10 mouse cellular contexts compared by ENCODE assay signal in genomic region chr2:154659531-154660074, GRCm38 (mm10). TPM values are rescaled to one million over a fixed set of nuclear protein-coding genes. Genes with fewer than 3 reads are reported as not detected.
A peak's percentile ranks its signal among the peaks of the same experiment; 100 is the strongest.
DNase-seq lines count a peak whose midpoint lies in the region; ATAC-seq and TF ChIP-seq lines count a peak whose summit lies in the region.
"Had no signal": no experiment of that assay in that cellular context is flagged by ENCODE, and none has a peak within 500 bp of the region (broad histone marks: within the 10 kb centered on the region; RNA-seq: fewer than 3 reads in every experiment).

No protein-coding gene starts in this region.

- peak overlapping the region; percentile 33 for H3K9ac ChIP-seq in heart, embryonic 15.5 days
- no peak overlapping the region for H3K9ac ChIP-seq in heart, adult 2 months (ENCODE audit: low read depth, low read length)
- 0 out of 2 replicates have a peak overlapping the region, but pooled peaks have one; percentile 92 for H3K9ac ChIP-seq in forebrain, embryonic 14.5 days (ENCODE audit: low read length)
- peak overlapping the region; percentile 8; the same call in 1 of the 2 replicates for H3K9ac ChIP-seq in liver, embryonic 16.5 days (ENCODE audit: low read depth, low read length)

- TF ChIP-seq CTCF in heart, adult 2 months (IDR thresholded peaks at IDR 0.05) = no peak

- 75% methylated on average over 4 of the region's 5 CpGs for WGBS in heart, embryonic 15.5 days
- WGBS in heart, adult 2 months = 52% methylated on average over 5 of the region's 5 CpGs
- WGBS in forebrain, embryonic 14.5 days = 87% methylated on average over 3 of the region's 5 CpGs
- WGBS in liver, embryonic 16.5 days (ENCODE audit: insufficient replicate concordance) = 62% methylated on average over 5 of the region's 5 CpGs

- intact Hi-C loops in heart, adult 2 months (cut with DNase I) = loop anchor here (5.0 kb wide), 1 partner anchor 133 kb away; the partner anchor contains the start of genes Raly and a
- intact Hi-C loops in gastrocnemius, postnatal 36 days (cut with DNase I) = no loop called here

- ATAC-seq in heart, embryonic 15.5 days (replicated peaks; ENCODE audit: insufficient number of reproducible peaks, insufficient read depth, low FRiP score, low read depth) = no peak
- no peak for ATAC-seq in forebrain, embryonic 14.5 days
- no peak for ATAC-seq in liver, embryonic 16.5 days (ENCODE audit: low read depth)

- no peak for TF ChIP-seq POLR2A in heart, adult 2 months (IDR thresholded peaks at IDR 0.05; ENCODE audit: insufficient read depth, low read depth, low read length)

- no peaks in the 10 kb centered on the region for H3K27me3 ChIP-seq in heart, embryonic 15.5 days
- H3K27me3 ChIP-seq in heart, adult 2 months (ENCODE audit: control insufficient read depth, insufficient read depth, low read length) = no peaks in the 10 kb centered on the region
- H3K27me3 ChIP-seq in forebrain, embryonic 14.5 days (replicated peaks; ENCODE audit: control insufficient read depth, insufficient read depth, low read length) = no peaks in the 10 kb centered on the region
- H3K27me3 ChIP-seq in liver, embryonic 16.5 days (ENCODE audit: control insufficient read depth, insufficient read depth, low read depth, low read length) = no peaks in the 10 kb centered on the region

- H3K27ac ChIP-seq in heart, embryonic 15.5 days = peak overlapping the region; percentile 39
- no peak overlapping the region for H3K27ac ChIP-seq in heart, adult 2 months
- H3K27ac ChIP-seq in forebrain, embryonic 14.5 days (ENCODE audit: low read depth, low read length) = no peak overlapping the region
- H3K27ac ChIP-seq in liver, embryonic 16.5 days (ENCODE audit: low read length) = peak overlapping the region; percentile 29; the same call in 1 of the 2 replicates

- H3K79me2 ChIP-seq in heart, adult 2 months (replicated peaks; ENCODE audit: control insufficient read depth, insufficient read depth, low read length) = peaks cover 8% of the 10 kb centered on the region

- H3K9me3 ChIP-seq in heart, embryonic 15.5 days (replicated peaks) = no peaks in the 10 kb centered on the region
- H3K9me3 ChIP-seq in forebrain, embryonic 14.5 days (replicated peaks; ENCODE audit: control insufficient read depth, low read length) = no peaks in the 10 kb centered on the region
- no peaks in the 10 kb centered on the region for H3K9me3 ChIP-seq in liver, embryonic 16.5 days (replicated peaks; ENCODE audit: control insufficient read depth, low read length)
- H3K9me3 ChIP-seq: G1E had no signal

- H3K36me3 ChIP-seq in heart, embryonic 15.5 days = peaks cover 13% of the 10 kb centered on the region
- peaks cover 4% of the 10 kb centered on the region for H3K36me3 ChIP-seq in heart, adult 2 months (ENCODE audit: control insufficient read depth, insufficient read depth, low read length)
- peaks cover 13% of the 10 kb centered on the region; the same call in 1 of the 2 replicates for H3K36me3 ChIP-seq in forebrain, embryonic 14.5 days (ENCODE audit: control insufficient read depth, insufficient read depth, low read length)
- peaks cover 7% of the 10 kb centered on the region for H3K36me3 ChIP-seq in liver, embryonic 16.5 days (ENCODE audit: control insufficient read depth, insufficient read depth)

- DNase-seq in heart, adult 2 months = no peak
- peak; percentile 54 for DNase-seq in CD4-positive helper T cell, adult 2 months (ENCODE audit: low read depth, low spot score)
- no peak for DNase-seq in forebrain, embryonic 14.5 days (ENCODE audit: low spot score)
- no peak for DNase-seq in urinary bladder, postnatal 10 days (ENCODE audit: low spot score)
- no peak for DNase-seq in gastrocnemius, postnatal 36 days
- no peak for DNase-seq in ovary, postnatal 14 days (ENCODE audit: low spot score)
- DNase-seq: lung, postnatal 14 days had no signal

- TF ChIP-seq EP300 in heart, adult 2 months (IDR thresholded peaks at IDR 0.05; ENCODE audit: insufficient read depth, low read depth, low read length) = no peak

- peak overlapping the region; percentile 77 for H3K4me2 ChIP-seq in heart, embryonic 15.5 days
- H3K4me2 ChIP-seq in forebrain, embryonic 14.5 days (ENCODE audit: low read length) = no peak overlapping the region
- peak overlapping the region; percentile 82; the same call in 1 of the 2 replicates for H3K4me2 ChIP-seq in liver, embryonic 16.5 days (ENCODE audit: low read depth, low read length)

- peaks cover 31% of the 10 kb centered on the region for H3K4me1 ChIP-seq in heart, embryonic 15.5 days (replicated peaks)
- H3K4me1 ChIP-seq in heart, adult 2 months (ENCODE audit: control insufficient read depth, insufficient read depth, low read length) = peaks cover 14% of the 10 kb centered on the region
- peaks cover 19% of the 10 kb centered on the region for H3K4me1 ChIP-seq in forebrain, embryonic 14.5 days (ENCODE audit: control insufficient read depth, insufficient read depth, low read length)
- peaks cover 24% of the 10 kb centered on the region for H3K4me1 ChIP-seq in liver, embryonic 16.5 days (ENCODE audit: control insufficient read depth, low read depth, low read length)

- H3K4me3 ChIP-seq in heart, embryonic 15.5 days = peak overlapping the region; percentile 90; the same call in 1 of the 2 replicates
- no peak overlapping the region for H3K4me3 ChIP-seq in heart, adult 2 months
- H3K4me3 ChIP-seq in forebrain, embryonic 14.5 days (ENCODE audit: low read depth, low read length) = no peak overlapping the region
- no peak overlapping the region for H3K4me3 ChIP-seq in liver, embryonic 16.5 days (ENCODE audit: low read depth, low read length)

RNA-seq across cellular contexts. Expression of gene Chmp4b, which starts 8.1 kb away (rescaled TPM):
- polyA plus RNA-seq in heart, embryonic 15.5 days (2015; fragmentation: Nextera tagmentation; extraction: Ambion mirVana) = 24.1 and 25.1 TPM in 2 replicates
- 100 to 1,000 TPM; 106 to 124 TPM for total RNA-seq in heart, adult 2 months (2021)
- 64.4 and 89.4 TPM in 2 replicates for polyA plus RNA-seq in heart, adult 2 months (2012; rRNA removed)
- 21.6 and 22.4 TPM in 2 replicates for polyA plus RNA-seq in forebrain, embryonic 14.5 days (2014; fragmentation: Nextera tagmentation; extraction: Ambion mirVana)
- polyA plus RNA-seq in liver, embryonic 16.5 days (2015; fragmentation: Nextera tagmentation; extraction: Ambion mirVana) = 9.9 and 10.3 TPM in 2 replicates
- 100 to 1,000 TPM; 102 to 107 TPM for total RNA-seq in gastrocnemius, postnatal 36 days (2021)

RNA-seq across cellular contexts. Expression of gene 4930519P11Rik, which starts 46.4 kb away (rescaled TPM):
- polyA plus RNA-seq in heart, embryonic 15.5 days (2015; fragmentation: Nextera tagmentation; extraction: Ambion mirVana) = not detected in 2 replicates
- total RNA-seq in heart, adult 2 months (2021) = not detected
- 0.57 TPM in 1 of 2 replicates, not detected in the other for polyA plus RNA-seq in heart, adult 2 months (2012; rRNA removed)
- polyA plus RNA-seq in forebrain, embryonic 14.5 days (2014; fragmentation: Nextera tagmentation; extraction: Ambion mirVana) = 0.65 TPM in 1 of 2 replicates, not detected in the other
- 0.19 and 0.20 TPM in 2 replicates for polyA plus RNA-seq in liver, embryonic 16.5 days (2015; fragmentation: Nextera tagmentation; extraction: Ambion mirVana)
- total RNA-seq in gastrocnemius, postnatal 36 days (2021) = not detected
- total RNA-seq: G1E had no signal

RNA-seq across cellular contexts. Expression of gene Zfp341, which starts 46.5 kb away (rescaled TPM):
- 0.53 and 0.77 TPM in 2 replicates for polyA plus RNA-seq in heart, embryonic 15.5 days (2015; fragmentation: Nextera tagmentation; extraction: Ambion mirVana)
- total RNA-seq in heart, adult 2 months (2021) = 1 to 10 TPM; 2.7 to 3.1 TPM
- 4.0 and 4.9 TPM in 2 replicates for polyA plus RNA-seq in heart, adult 2 months (2012; rRNA removed)
- 2.2 and 2.4 TPM in 2 replicates for polyA plus RNA-seq in forebrain, embryonic 14.5 days (2014; fragmentation: Nextera tagmentation; extraction: Ambion mirVana)
- polyA plus RNA-seq in liver, embryonic 16.5 days (2015; fragmentation: Nextera tagmentation; extraction: Ambion mirVana) = 1.7 and 2.3 TPM in 2 replicates
- 1 to 10 TPM; 2.2 to 2.3 TPM for total RNA-seq in gastrocnemius, postnatal 36 days (2021)

RNA-seq across cellular contexts. Expression of gene Pxmp4, which starts 56.1 kb away (rescaled TPM):
- 24.6 and 27.1 TPM in 2 replicates for polyA plus RNA-seq in heart, embryonic 15.5 days (2015; fragmentation: Nextera tagmentation; extraction: Ambion mirVana)
- 10 to 100 TPM; 20.9 to 21.5 TPM for total RNA-seq in heart, adult 2 months (2021)
- polyA plus RNA-seq in heart, adult 2 months (2012; rRNA removed) = 47.2 and 49.9 TPM in 2 replicates
- 14.8 and 15.2 TPM in 2 replicates for polyA plus RNA-seq in forebrain, embryonic 14.5 days (2014; fragmentation: Nextera tagmentation; extraction: Ambion mirVana)
- 43.0 and 44.9 TPM in 2 replicates for polyA plus RNA-seq in liver, embryonic 16.5 days (2015; fragmentation: Nextera tagmentation; extraction: Ambion mirVana)
- 10 to 100 TPM; 10.8 to 11.8 TPM for total RNA-seq in gastrocnemius, postnatal 36 days (2021)

Comparison
In these comparisons a context has a peak if more than half of its experiments do, and no peak if none do; other contexts are left out.
1. H3K27ac ChIP-seq: peak in heart, embryonic 15.5 days (single experiment) and liver, embryonic 16.5 days (single experiment); none in heart, adult 2 months (single experiment) and forebrain, embryonic 14.5 days (single experiment).